ENCODE assay signal across 17 mouse cellular contexts in the genomic region with DNA sequence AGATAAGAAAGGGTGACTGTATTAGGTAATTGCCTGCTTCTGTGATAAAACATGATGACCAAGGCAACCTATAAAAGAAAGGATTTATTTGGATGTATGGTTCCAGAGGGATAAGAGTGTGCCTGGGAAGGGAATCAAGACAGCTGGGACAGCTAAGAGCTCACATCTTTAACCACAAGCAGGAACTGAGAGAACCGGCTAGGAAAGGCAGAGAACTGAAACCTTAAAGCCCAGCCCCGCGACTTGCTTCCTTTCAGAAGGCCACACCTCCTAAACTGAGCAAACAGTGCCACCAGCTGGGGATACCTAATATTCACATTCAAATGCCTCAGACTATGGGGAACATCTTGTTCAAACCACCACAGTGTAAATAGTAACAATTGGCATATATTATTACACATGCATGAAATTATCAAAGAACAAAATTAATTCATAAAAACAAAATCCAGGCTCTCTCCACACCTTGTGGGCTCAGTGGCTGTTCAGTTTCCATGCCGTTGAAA. TPM values are rescaled to one million over a fixed set of nuclear protein-coding genes. Genes with fewer than 3 reads are reported as not detected.
"Had no signal": no experiment of that assay in that cellular context is flagged by ENCODE, and none has a peak within 500 bp of the region (broad histone marks: within the 10 kb centered on the region; RNA-seq: fewer than 3 reads in every experiment).

No protein-coding gene starts in this region.

- ATAC-seq: liver, embryonic 12.5 days; midbrain, embryonic 13.5 days had no signal

- H3K9me3 ChIP-seq: limb, embryonic 10.5 days had no signal

- H3K4me1 ChIP-seq: limb, embryonic 10.5 days; liver, embryonic 12.5 days; midbrain, embryonic 13.5 days had no signal

- H3K9ac ChIP-seq: liver, embryonic 12.5 days; midbrain, embryonic 13.5 days had no signal

- H3K4me2 ChIP-seq: liver, embryonic 12.5 days; midbrain, embryonic 13.5 days had no signal

- H3K27ac ChIP-seq: left cerebral cortex, adult 2 months; limb, embryonic 10.5 days; liver, embryonic 12.5 days; midbrain, embryonic 13.5 days had no signal

- H3K36me3 ChIP-seq: limb, embryonic 10.5 days; liver, embryonic 12.5 days; midbrain, embryonic 13.5 days had no signal

- DNase-seq: kidney, postnatal 10 days; kidney, postnatal 4 days; right cerebral cortex, postnatal 14 days; thymus, adult 18-20 months; thymus, postnatal 14 days had no signal

- H3K4me3 ChIP-seq: left cerebral cortex, adult 2 months; limb, embryonic 10.5 days; liver, embryonic 12.5 days; midbrain, embryonic 13.5 days had no signal

- H3K27me3 ChIP-seq: liver, embryonic 12.5 days; midbrain, embryonic 13.5 days had no signal

RNA-seq across cellular contexts. Expression of gene Tmem174, which starts 25.0 kb away (rescaled TPM):
- total RNA-seq: layer of hippocampus, postnatal 25 days; left cerebral cortex, postnatal 14 days; midbrain, postnatal 0 days had no signal
- polyA plus RNA-seq: limb, embryonic 10.5 days; limb, embryonic 14.5 days; liver, embryonic 12.5 days; liver, embryonic 16.5 days; lung, embryonic 16.5 days; midbrain, embryonic 13.5 days; midbrain, postnatal 0 days; neural tube, embryonic 14.5 days; stomach, embryonic 16.5 days had no signal

RNA-seq across cellular contexts. Expression of gene Tmem171, which starts 32.4 kb away (rescaled TPM):
- total RNA-seq: midbrain, postnatal 0 days had no signal
- polyA plus RNA-seq: limb, embryonic 10.5 days; liver, embryonic 12.5 days; midbrain, embryonic 13.5 days; midbrain, postnatal 0 days; neural tube, embryonic 14.5 days had no signal
